Mouse (Mus musculus) liver, postnatal 0 days (tissue): ENCODE data around the gene Ccne1.

Experiments
- CTCF ChIP-seq: sonication (generic); IDR thresholded peaks from 2 replicates; pipeline ENCODE4 v1.5.1; 2016; ENCODE audit warnings: antibody characterized with exemption, low read depth
- EP300 ChIP-seq: IDR thresholded peaks from 2 replicates; pipeline ENCODE4 v1.6.1; 2016; ENCODE audit warnings: antibody characterized with exemption, low read depth, mild to moderate bottlenecking

- TF ChIP-seq CTCF, result no peak
- TF ChIP-seq EP300, result no peak
Measured at GRCm38 (mm10) chr7:38088456-38088855, 18.9 kb downstream of the Ccne1 start.
